Mouse (Mus musculus) liver, postnatal 0 days (tissue): ENCODE data around the gene Akap17b.

Source experiments
- CTCF ChIP-seq: sonication (generic); IDR thresholded peaks from 2 replicates; pipeline ENCODE4 v1.5.1; 2016; ENCODE audit warnings: antibody characterized with exemption, low read depth
- EP300 ChIP-seq: IDR thresholded peaks from 2 replicates; pipeline ENCODE4 v1.6.1; 2016; ENCODE audit warnings: antibody characterized with exemption, low read depth, mild to moderate bottlenecking

DNA sequence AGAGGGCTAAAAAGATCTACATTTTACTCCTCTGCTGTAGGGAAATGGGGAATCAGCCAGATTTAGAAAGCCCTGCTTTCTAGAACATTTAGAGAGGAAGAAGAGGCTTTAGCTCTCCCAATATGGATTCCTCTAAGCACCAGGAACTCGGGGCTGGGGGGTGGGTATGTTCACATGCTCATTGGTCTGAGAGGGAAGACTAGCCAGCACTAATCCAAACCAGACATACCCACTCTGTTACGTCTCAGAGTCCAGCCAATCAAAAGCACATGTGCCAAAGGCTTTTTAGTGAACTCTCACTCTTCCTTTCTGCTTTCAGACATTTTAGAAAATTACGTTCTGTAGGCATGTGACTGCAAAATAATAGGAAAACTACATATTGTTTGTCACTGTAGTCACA lies 45.5 kb downstream of the Akap17b start:
- TF ChIP-seq CTCF, result no peak
- TF ChIP-seq EP300, result no peak
